Mouse (Mus musculus): ENCODE data around the gene Pan2. TPM values are rescaled to one million over a fixed set of nuclear protein-coding genes. Genes with fewer than 3 reads are reported as not detected.

Pan2 gene
- polyA plus RNA-seq, 1 experiment from 2014 or later: 26.1 TPM

DNA sequence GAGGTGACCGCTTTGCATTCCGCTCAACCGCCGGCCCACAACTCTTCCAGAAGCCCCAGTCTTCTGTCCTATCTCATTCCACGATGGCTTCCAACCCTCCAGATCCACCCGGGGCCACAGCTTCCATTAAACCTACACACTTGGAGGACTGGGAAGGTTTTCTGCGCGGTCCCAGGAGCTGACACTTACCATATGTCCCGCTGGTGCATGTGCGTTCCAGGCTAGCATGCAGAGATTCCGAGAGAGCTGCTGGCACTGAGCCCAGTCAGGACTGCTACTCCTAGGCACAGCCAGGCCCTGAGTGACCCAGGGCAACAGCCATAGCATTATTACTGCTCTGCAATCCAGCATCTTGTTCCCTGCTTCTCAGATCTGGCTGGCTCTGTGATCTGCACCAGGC lies 5.5 kb upstream of the Pan2 start:
- Histone ChIP-seq H3K9ac (ENCODE audit: low read length) (peak overlapping the region; percentile 28), H3K27ac (ENCODE audit: low read length) (peak overlapping the region; percentile 77), H3K4me1 (ENCODE audit: control insufficient read depth, insufficient read depth, low read length) (peaks cover 22% of the 10 kb centered on the region), H3K36me3 (ENCODE audit: control insufficient read depth, insufficient read depth) (0 out of 2 replicates have a peak, but pooled peaks cover 1% of the 10 kb centered on the region), H3K27me3 (ENCODE audit: control insufficient read depth, insufficient read depth, low read length) (no peaks in the 10 kb centered on the region), H3K9me3 (replicated peaks; ENCODE audit: control insufficient read depth, low read length) (no peaks in the 10 kb centered on the region), H3K4me3 (ENCODE audit: low read length) (peak overlapping the region; percentile 25), H3K4me2 (ENCODE audit: low read depth, low read length) (peak overlapping the region; percentile 41)
- ATAC-seq (replicated peaks; ENCODE audit: extremely low read depth, insufficient read depth, low FRiP score): peak; percentile 90
- 52% methylated on average over 11 of the region's 11 CpGs for WGBS

- H3K9ac ChIP-seq (ENCODE audit: low read length): no peak overlapping the region; the same call in 1 of the 2 replicates
- WGBS: 70% methylated on average over 6 of the region's 6 CpGs
Measured at GRCm38 (mm10) chr10:128298243-128298642, 4.9 kb upstream of the Pan2 start.

DNA sequence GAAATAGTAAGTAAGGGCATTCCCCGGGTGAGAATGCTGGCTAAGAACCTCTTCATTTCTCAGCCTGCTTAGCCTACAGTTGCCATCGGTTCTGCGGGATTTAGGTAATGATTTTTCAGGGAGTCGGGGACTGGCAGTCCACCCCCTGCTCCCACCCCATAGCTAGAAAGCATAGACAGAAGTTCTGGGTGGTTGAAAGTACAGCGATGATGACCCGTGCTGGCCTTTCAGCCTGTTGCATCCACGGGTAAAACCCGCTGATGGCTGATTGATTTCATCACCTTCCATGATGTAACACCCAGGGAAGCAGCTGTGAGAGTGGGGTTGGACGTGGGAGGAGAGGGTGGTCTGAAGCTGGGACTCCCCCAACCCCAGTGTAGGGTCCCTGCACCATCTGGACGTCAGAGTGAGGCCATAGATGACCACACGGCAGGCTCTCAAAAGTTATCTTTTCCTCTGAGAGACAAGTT lies 4.4 kb upstream of the Pan2 start, which contains the start of gene Il23a:
Il23a (minus strand) TSS at position 51 of the 470 bp plus-strand sequence.
- H3K9ac ChIP-seq (ENCODE audit: low read length): peak within 1 kb of the TSS; percentile 28
- peak within 1 kb of the TSS; percentile 25 for H3K4me3 ChIP-seq (ENCODE audit: low read length)
- peak within 1 kb of the TSS; percentile 41 for H3K4me2 ChIP-seq (ENCODE audit: low read depth, low read length)
- peak within 1 kb of the TSS; percentile 77 for H3K27ac ChIP-seq (ENCODE audit: low read length)
- H3K4me1 ChIP-seq (ENCODE audit: control insufficient read depth, insufficient read depth, low read length): peaks cover 22% of the 10 kb centered on the region
- WGBS: 73% methylated on average over 11 of the region's 11 CpGs
- no peaks in the 10 kb centered on the region for H3K9me3 ChIP-seq (replicated peaks; ENCODE audit: control insufficient read depth, low read length)
- ATAC-seq (replicated peaks; ENCODE audit: extremely low read depth, insufficient read depth, low FRiP score): no peak
- no peaks in the 10 kb centered on the region for H3K36me3 ChIP-seq (ENCODE audit: control insufficient read depth, insufficient read depth)
- H3K27me3 ChIP-seq (ENCODE audit: control insufficient read depth, insufficient read depth, low read length): no peaks in the 10 kb centered on the region

More at GRCm38 (mm10) chr10:128298243-128298642, 4.9 kb upstream of the Pan2 start:
- H3K4me1 ChIP-seq (ENCODE audit: control insufficient read depth, insufficient read depth, low read length): peaks cover 22% of the 10 kb centered on the region
- no peaks in the 10 kb centered on the region for H3K9me3 ChIP-seq (replicated peaks; ENCODE audit: control insufficient read depth, low read length)
- H3K4me3 ChIP-seq (ENCODE audit: low read length): no peak overlapping the region
- H3K27ac ChIP-seq (ENCODE audit: low read length): peak overlapping the region; percentile 77
- no peak for ATAC-seq (replicated peaks; ENCODE audit: extremely low read depth, insufficient read depth, low FRiP score)
- H3K27me3 ChIP-seq (ENCODE audit: control insufficient read depth, insufficient read depth, low read length): no peaks in the 10 kb centered on the region
- no peaks in the 10 kb centered on the region for H3K36me3 ChIP-seq (ENCODE audit: control insufficient read depth, insufficient read depth)
- H3K4me2 ChIP-seq (ENCODE audit: low read depth, low read length): no peak overlapping the region

- Histone ChIP-seq H3K27me3 (ENCODE audit: control insufficient read depth, insufficient read depth, low read length) (no peaks in the 10 kb centered on the region), H3K27ac (ENCODE audit: low read length) (peak overlapping the region; percentile 91), H3K4me2 (ENCODE audit: low read depth, low read length) (peak overlapping the region; percentile 68), H3K9ac (ENCODE audit: low read length) (peak overlapping the region; percentile 76), H3K36me3 (ENCODE audit: control insufficient read depth, insufficient read depth) (no peaks in the 10 kb centered on the region), H3K9me3 (replicated peaks; ENCODE audit: control insufficient read depth, low read length) (no peaks in the 10 kb centered on the region), H3K4me1 (ENCODE audit: control insufficient read depth, insufficient read depth, low read length) (peaks cover 22% of the 10 kb centered on the region), H3K4me3 (ENCODE audit: low read length) (peak overlapping the region; percentile 58)
- no peak for ATAC-seq (replicated peaks; ENCODE audit: extremely low read depth, insufficient read depth, low FRiP score)
- WGBS: 24% methylated on average over 3 of the region's 3 CpGs
Measured at GRCm38 (mm10) chr10:128302357-128302756, 778 bp upstream of the Pan2 start.

DNA sequence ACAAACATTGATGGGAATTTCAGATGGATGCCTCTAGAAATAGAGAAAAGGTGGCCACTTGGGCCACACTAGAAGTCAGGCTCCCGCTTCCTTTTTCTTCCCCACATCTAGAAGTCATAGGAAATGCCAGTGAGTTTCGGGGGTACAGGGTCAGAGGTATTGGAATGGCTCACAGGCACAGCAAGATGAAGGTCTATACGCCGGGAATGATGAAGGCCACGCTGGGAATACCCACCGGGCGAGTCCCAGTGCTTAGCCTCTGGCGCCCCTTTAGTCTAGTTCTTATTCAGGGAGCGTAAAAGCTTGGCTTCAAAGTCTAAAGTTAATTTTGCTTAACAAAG lies 380 bp upstream of the Pan2 start:
- H3K27ac ChIP-seq (ENCODE audit: low read length): peak overlapping the region; percentile 91
- no peaks in the 10 kb centered on the region for H3K36me3 ChIP-seq (ENCODE audit: control insufficient read depth, insufficient read depth)
- no peaks in the 10 kb centered on the region for H3K27me3 ChIP-seq (ENCODE audit: control insufficient read depth, insufficient read depth, low read length)
- peak overlapping the region; percentile 68 for H3K4me2 ChIP-seq (ENCODE audit: low read depth, low read length)
- 0% methylated on average over 9 of the region's 9 CpGs for WGBS
- H3K4me3 ChIP-seq (ENCODE audit: low read length): peak overlapping the region; percentile 58
- H3K4me1 ChIP-seq (ENCODE audit: control insufficient read depth, insufficient read depth, low read length): peaks cover 19% of the 10 kb centered on the region
- H3K9ac ChIP-seq (ENCODE audit: low read length): peak overlapping the region; percentile 76
- peak; percentile 6; the same call in 1 of the 2 replicates for ATAC-seq (replicated peaks; ENCODE audit: extremely low read depth, insufficient read depth, low FRiP score)
- H3K9me3 ChIP-seq (replicated peaks; ENCODE audit: control insufficient read depth, low read length): no peaks in the 10 kb centered on the region

DNA sequence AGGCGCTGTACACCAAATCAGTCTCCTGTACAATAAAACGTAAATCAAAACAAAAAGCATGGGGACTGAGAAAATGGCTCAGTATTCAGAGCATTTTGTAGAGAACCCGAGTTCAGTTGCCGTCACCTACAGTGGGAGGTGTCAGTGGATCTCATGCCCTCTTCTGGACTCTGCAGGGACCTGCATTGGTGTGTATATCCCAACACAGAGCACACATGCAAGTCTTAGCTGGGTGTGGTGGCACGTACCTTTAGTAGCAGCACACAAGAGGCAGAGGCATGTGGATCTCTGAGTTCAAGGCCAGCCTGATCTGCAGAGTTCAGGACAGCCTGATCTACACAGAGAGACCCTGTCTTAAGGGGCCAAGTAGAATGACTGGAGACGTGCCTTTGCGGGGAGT lies 6.5 kb downstream of the Pan2 start:
- peaks cover 33% of the 10 kb centered on the region for H3K36me3 ChIP-seq (ENCODE audit: control insufficient read depth, insufficient read depth)
- H3K9ac ChIP-seq (ENCODE audit: low read length): peak overlapping the region; percentile 42

DNA sequence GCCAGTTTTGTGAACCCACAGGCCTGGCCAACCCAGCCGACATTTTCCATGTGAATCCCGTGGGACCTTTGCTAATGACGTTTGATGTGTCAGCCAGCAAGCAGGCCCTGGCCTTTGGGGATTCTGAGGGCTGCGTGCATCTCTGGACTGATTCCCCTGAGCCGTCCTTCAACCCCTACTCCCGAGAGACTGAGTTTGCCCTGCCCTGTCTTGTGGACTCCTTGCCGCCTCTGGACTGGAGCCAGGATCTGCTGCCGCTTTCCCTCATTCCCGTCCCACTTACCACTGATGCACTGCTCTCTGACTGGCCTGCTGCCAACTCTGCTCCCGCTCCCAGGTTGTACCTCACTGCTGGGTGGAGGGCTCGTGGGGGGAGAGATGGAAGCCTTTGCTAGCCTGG lies 7.0 kb downstream of the Pan2 start:
- 14% methylated on average over 11 of the region's 11 CpGs for WGBS
- H3K9ac ChIP-seq (ENCODE audit: low read length): peak overlapping the region; percentile 42
- peak; percentile 76 for ATAC-seq (replicated peaks; ENCODE audit: extremely low read depth, insufficient read depth, low FRiP score)
- H3K36me3 ChIP-seq (ENCODE audit: control insufficient read depth, insufficient read depth): peaks cover 38% of the 10 kb centered on the region
- peaks cover 17% of the 10 kb centered on the region for H3K4me1 ChIP-seq (ENCODE audit: control insufficient read depth, insufficient read depth, low read length)
- H3K4me2 ChIP-seq (ENCODE audit: low read depth, low read length): peak overlapping the region; percentile 53
- peak overlapping the region; percentile 90 for H3K27ac ChIP-seq (ENCODE audit: low read length)
- H3K9me3 ChIP-seq (replicated peaks; ENCODE audit: control insufficient read depth, low read length): no peaks in the 10 kb centered on the region
- peak overlapping the region; percentile 15 for H3K4me3 ChIP-seq (ENCODE audit: low read length)
- H3K27me3 ChIP-seq (ENCODE audit: control insufficient read depth, insufficient read depth, low read length): no peaks in the 10 kb centered on the region

More for the DNA sequence above, 6.5 kb downstream of the Pan2 start:
- Histone ChIP-seq H3K27ac (ENCODE audit: low read length) (peak overlapping the region; percentile 90), H3K27me3 (ENCODE audit: control insufficient read depth, insufficient read depth, low read length) (no peaks in the 10 kb centered on the region), H3K4me1 (ENCODE audit: control insufficient read depth, insufficient read depth, low read length) (peaks cover 17% of the 10 kb centered on the region), H3K4me3 (ENCODE audit: low read length) (no peak overlapping the region), H3K9me3 (replicated peaks; ENCODE audit: control insufficient read depth, low read length) (no peaks in the 10 kb centered on the region), H3K4me2 (ENCODE audit: low read depth, low read length) (no peak overlapping the region; the same call in 1 of the 2 replicates)
- ATAC-seq (replicated peaks; ENCODE audit: extremely low read depth, insufficient read depth, low FRiP score): no peak
- WGBS: 90% methylated on average over 7 of the region's 7 CpGs

DNA sequence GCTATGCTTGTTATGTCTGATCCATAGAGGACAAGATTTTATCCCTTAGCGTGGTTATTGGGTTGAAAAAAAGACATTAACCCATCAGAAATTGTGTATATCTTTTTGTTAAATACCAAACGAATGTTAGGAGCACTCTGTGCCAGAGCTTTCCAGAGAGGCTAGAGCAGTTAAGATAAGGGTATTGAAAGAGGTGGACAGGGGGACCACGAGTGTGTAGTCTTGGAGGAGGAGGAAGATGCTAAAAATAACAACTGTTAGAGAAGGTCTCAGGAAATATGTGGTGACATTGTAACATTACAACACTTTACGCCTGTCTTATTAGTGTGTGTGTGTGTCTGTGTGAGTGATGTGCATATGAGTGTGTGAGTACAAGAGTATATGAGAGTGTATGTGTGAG lies 7.8 kb downstream of the Pan2 start:
- H3K4me1 ChIP-seq (ENCODE audit: control insufficient read depth, insufficient read depth, low read length): peaks cover 17% of the 10 kb centered on the region
- H3K4me2 ChIP-seq (ENCODE audit: low read depth, low read length): peak overlapping the region; percentile 53
- peak overlapping the region; percentile 15 for H3K4me3 ChIP-seq (ENCODE audit: low read length)
- H3K27me3 ChIP-seq (ENCODE audit: control insufficient read depth, insufficient read depth, low read length): no peaks in the 10 kb centered on the region
- peaks cover 43% of the 10 kb centered on the region for H3K36me3 ChIP-seq (ENCODE audit: control insufficient read depth, insufficient read depth)
- H3K9ac ChIP-seq (ENCODE audit: low read length): no peak overlapping the region
- peak; percentile 54 for ATAC-seq (replicated peaks; ENCODE audit: extremely low read depth, insufficient read depth, low FRiP score)
- peak overlapping the region; percentile 90 for H3K27ac ChIP-seq (ENCODE audit: low read length)
- WGBS: 29% methylated on average over 4 of the region's 4 CpGs
- no peaks in the 10 kb centered on the region for H3K9me3 ChIP-seq (replicated peaks; ENCODE audit: control insufficient read depth, low read length)

GRCm38 (mm10) chr10:128315578-128315977 lies 12.4 kb downstream of the Pan2 start:
- H3K9ac ChIP-seq (ENCODE audit: low read length): no peak overlapping the region
- H3K27me3 ChIP-seq (ENCODE audit: control insufficient read depth, insufficient read depth, low read length): no peaks in the 10 kb centered on the region
- 92% methylated on average over 8 of the region's 8 CpGs for WGBS
- H3K4me3 ChIP-seq (ENCODE audit: low read length): no peak overlapping the region
- H3K4me1 ChIP-seq (ENCODE audit: control insufficient read depth, insufficient read depth, low read length): peaks cover 8% of the 10 kb centered on the region
- no peak overlapping the region for H3K27ac ChIP-seq (ENCODE audit: low read length)
- H3K9me3 ChIP-seq (replicated peaks; ENCODE audit: control insufficient read depth, low read length): no peaks in the 10 kb centered on the region
- no peak for ATAC-seq (replicated peaks; ENCODE audit: extremely low read depth, insufficient read depth, low FRiP score)
- no peak overlapping the region for H3K4me2 ChIP-seq (ENCODE audit: low read depth, low read length)
- peaks cover 67% of the 10 kb centered on the region for H3K36me3 ChIP-seq (ENCODE audit: control insufficient read depth, insufficient read depth)

All from heart, embryonic 16.5 days (tissue).